Mouse (Mus musculus) forebrain, embryonic 15.5 days (tissue): ENCODE data around the gene Pak6. TPM values are rescaled to one million over a fixed set of nuclear protein-coding genes. Genes with fewer than 3 reads are reported as not detected.

Experiments
- ATAC-seq: fragments of 200-750 bp; cut with Nextera tagmentation; replicated peaks from 2 replicates; pipeline ENCODE4 v1.8.0; 2017; ENCODE audit warnings: mild to moderate bottlenecking, moderate TSS enrichment, moderate library complexity
- H3K27ac ChIP-seq: fragments of 300-500 bp; sonication (generic); replicated peaks from 2 replicates; pipeline ENCODE4 v1.5.1; 2015; ENCODE audit warnings: mild to moderate bottlenecking, inconsistent platforms
- H3K27me3 ChIP-seq: fragments of 300-500 bp; sonication (generic); 2 replicates; pipeline ENCODE4 v1.6.1; 2015; ENCODE audit warnings: inconsistent platforms
- H3K36me3 ChIP-seq: fragments of 300-500 bp; sonication (generic); 2 replicates; pipeline ENCODE4 v1.6.1; 2015; ENCODE audit warnings: mild to moderate bottlenecking, inconsistent platforms
- H3K4me1 ChIP-seq: fragments of 300-500 bp; sonication (generic); 2 replicates; pipeline ENCODE4 v1.6.1; 2015; ENCODE audit warnings: inconsistent platforms
- H3K4me2 ChIP-seq: fragments of 300-500 bp; sonication (generic); replicated peaks from 2 replicates; pipeline ENCODE4 v1.6.1; 2015; ENCODE audit warnings: mild to moderate bottlenecking, inconsistent platforms
- H3K4me3 ChIP-seq: fragments of 300-500 bp; sonication (generic); 2 replicates; pipeline ENCODE4 v1.5.1; 2015; ENCODE audit warnings: mild to moderate bottlenecking, inconsistent platforms
- H3K9ac ChIP-seq: fragments of 300-500 bp; sonication (generic); replicated peaks from 2 replicates; pipeline ENCODE4 v1.6.1; 2015; ENCODE audit warnings: mild to moderate bottlenecking, inconsistent platforms
- H3K9me3 ChIP-seq: fragments of 300-500 bp; sonication (generic); 2 replicates; pipeline ENCODE4 v1.6.1; 2016; ENCODE audit warnings: inconsistent platforms
- WGBS: fragments of 180-500 bp; shearing (Covaris S2); methylation state at CpG from one replicate; pipeline ENCODE4 v1.1.7; 2015; ENCODE audit warnings: mixed read lengths; 5-methylcytosine and 5-hydroxymethylcytosine counted together
- polyA plus RNA-seq: library from polyadenylated mRNA; unstranded; fragments of >200 nt; fragmentation: Nextera tagmentation; extraction: Ambion mirVana; gene quantifications from 2 replicates; pipeline ENCODE4 v1.2.1, GENCODE M21; 2015

The Pak6 gene
- polyA plus RNA-seq = 27.8 and 29.2 TPM in 2 replicates

- Histone ChIP-seq H3K4me3 (peak within 1 kb of the TSS; percentile 54), H3K36me3 (no peaks in the 10 kb centered on the region), H3K27me3 (no peaks in the 10 kb centered on the region), H3K4me2 (peak within 1 kb of the TSS; percentile 70), H3K9me3 (no peaks in the 10 kb centered on the region), H3K27ac (peak within 1 kb of the TSS; percentile 66), H3K4me1 (peaks cover 56% of the 10 kb centered on the region), H3K9ac (peak within 1 kb of the TSS; percentile 60)
- 1% methylated on average over 37 of the region's 37 CpGs for WGBS
- ATAC-seq = peak; percentile 62
Measured at GRCm38 (mm10) chr2:118662902-118663803, at the start of gene Pak6. Gene Pak6, plus strand, starts transcription at chr2:118663303.

DNA sequence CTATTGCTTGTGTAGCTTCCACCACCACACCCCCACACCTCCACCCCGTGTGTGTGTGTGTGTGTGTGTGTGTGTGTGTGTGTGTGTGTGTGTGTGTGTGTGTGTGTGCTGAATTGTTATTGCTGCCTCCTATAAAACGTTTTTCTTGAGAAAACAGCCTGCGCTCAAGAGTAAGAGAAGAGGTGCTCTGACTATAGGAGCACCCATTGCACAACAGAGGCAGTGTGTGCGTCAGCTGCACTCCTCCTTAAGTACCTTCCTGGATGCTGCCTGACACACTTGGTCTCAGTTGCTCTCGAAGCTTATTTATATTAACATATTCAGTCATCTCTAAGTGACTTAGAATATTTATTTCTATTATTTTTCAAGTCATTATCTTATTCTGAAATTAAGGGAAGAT, 45.1 kb upstream of the Pak6 start:
- no peak for ATAC-seq
- H3K27ac ChIP-seq = no peak overlapping the region
- H3K4me1 ChIP-seq = no peaks in the 10 kb centered on the region
- peaks cover 30% of the 10 kb centered on the region for H3K36me3 ChIP-seq
- H3K9ac ChIP-seq = no peak overlapping the region
- no peaks in the 10 kb centered on the region for H3K27me3 ChIP-seq
- no peak overlapping the region for H3K4me2 ChIP-seq
- H3K9me3 ChIP-seq = no peaks in the 10 kb centered on the region
- no peak overlapping the region for H3K4me3 ChIP-seq
- 95% methylated on average over 5 of the region's 5 CpGs for WGBS

- Histone ChIP-seq H3K27me3 (no peaks in the 10 kb centered on the region), H3K27ac (no peak overlapping the region), H3K36me3 (peaks cover 31% of the 10 kb centered on the region), H3K9me3 (no peaks in the 10 kb centered on the region), H3K9ac (no peak overlapping the region), H3K4me3 (no peak overlapping the region), H3K4me1 (no peaks in the 10 kb centered on the region), H3K4me2 (no peak overlapping the region)
- WGBS = 69% methylated on average over 2 of the region's 2 CpGs
- ATAC-seq = no peak
Measured at GRCm38 (mm10) chr2:118620101-118620500, 43.0 kb upstream of the Pak6 start.

DNA sequence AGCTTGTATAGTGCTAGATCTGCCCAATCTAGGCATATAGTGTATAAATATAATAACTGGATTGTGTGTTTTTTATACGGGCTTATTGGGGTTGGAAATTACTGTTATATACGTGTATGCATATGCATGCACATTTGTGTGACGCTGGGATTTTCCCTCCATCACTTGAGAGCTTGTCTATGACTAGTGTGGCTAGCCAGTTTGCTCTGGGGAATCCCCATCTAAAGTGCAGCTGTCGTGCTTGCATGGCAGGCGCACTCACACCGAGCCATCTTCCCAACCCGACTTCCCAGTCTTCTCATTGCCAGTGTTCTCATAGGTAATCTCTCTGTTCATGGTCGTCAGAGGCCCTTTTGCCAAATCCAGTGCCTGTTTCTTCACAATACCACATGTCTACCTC, 42.5 kb upstream of the Pak6 start:
- Histone ChIP-seq H3K27me3 (no peaks in the 10 kb centered on the region), H3K4me1 (no peaks in the 10 kb centered on the region), H3K36me3 (peaks cover 28% of the 10 kb centered on the region), H3K4me3 (no peak overlapping the region), H3K9ac (no peak overlapping the region), H3K27ac (no peak overlapping the region), H3K9me3 (no peaks in the 10 kb centered on the region), H3K4me2 (no peak overlapping the region)
- no peak for ATAC-seq
- 90% methylated on average over 8 of the region's 8 CpGs for WGBS

- ATAC-seq = no peak
- Histone ChIP-seq H3K36me3 (peaks cover 23% of the 10 kb centered on the region), H3K4me1 (no peaks in the 10 kb centered on the region), H3K9me3 (no peaks in the 10 kb centered on the region), H3K27ac (no peak overlapping the region), H3K4me3 (no peak overlapping the region), H3K4me2 (no peak overlapping the region), H3K27me3 (no peaks in the 10 kb centered on the region), H3K9ac (no peak overlapping the region)
- 87% methylated on average over 6 of the region's 6 CpGs for WGBS
Measured at GRCm38 (mm10) chr2:118629276-118629675, 33.8 kb upstream of the Pak6 start.

DNA sequence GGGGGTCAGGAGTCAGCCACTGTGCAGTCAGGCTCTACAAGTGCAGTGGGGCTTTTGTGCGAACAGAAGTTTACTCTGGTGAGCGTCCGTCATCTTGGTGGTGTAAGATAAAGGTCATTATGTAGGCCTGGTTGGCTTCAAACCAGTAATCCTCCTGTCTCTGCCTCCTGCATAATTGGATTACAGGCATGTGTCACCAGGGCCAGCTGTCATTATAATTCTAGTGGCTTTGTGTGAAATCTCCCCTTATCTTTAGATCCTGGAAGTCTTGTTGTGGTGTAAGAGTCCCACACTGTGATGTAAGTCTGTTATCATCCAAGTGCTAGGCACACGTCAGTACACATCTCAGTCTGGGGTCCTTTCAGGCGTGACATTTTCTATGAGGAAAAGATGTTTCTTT, 29.7 kb upstream of the Pak6 start:
- 45% methylated on average over 5 of the region's 5 CpGs for WGBS
- no peak overlapping the region for H3K4me2 ChIP-seq
- no peak overlapping the region for H3K27ac ChIP-seq
- no peaks in the 10 kb centered on the region for H3K27me3 ChIP-seq
- H3K4me3 ChIP-seq = no peak overlapping the region
- no peaks in the 10 kb centered on the region for H3K4me1 ChIP-seq
- ATAC-seq = no peak
- peaks cover 26% of the 10 kb centered on the region for H3K36me3 ChIP-seq
- H3K9ac ChIP-seq = no peak overlapping the region
- no peaks in the 10 kb centered on the region for H3K9me3 ChIP-seq

GRCm38 (mm10) chr2:118637258-118637657, 25.8 kb upstream of the Pak6 start:
- Histone ChIP-seq H3K9ac (no peak overlapping the region), H3K4me3 (no peak overlapping the region), H3K27me3 (no peaks in the 10 kb centered on the region), H3K4me2 (no peak overlapping the region), H3K9me3 (no peaks in the 10 kb centered on the region), H3K27ac (no peak overlapping the region), H3K36me3 (peaks cover 16% of the 10 kb centered on the region), H3K4me1 (no peaks in the 10 kb centered on the region)
- no peak for ATAC-seq
- WGBS = 83% methylated on average over 5 of the region's 5 CpGs

DNA sequence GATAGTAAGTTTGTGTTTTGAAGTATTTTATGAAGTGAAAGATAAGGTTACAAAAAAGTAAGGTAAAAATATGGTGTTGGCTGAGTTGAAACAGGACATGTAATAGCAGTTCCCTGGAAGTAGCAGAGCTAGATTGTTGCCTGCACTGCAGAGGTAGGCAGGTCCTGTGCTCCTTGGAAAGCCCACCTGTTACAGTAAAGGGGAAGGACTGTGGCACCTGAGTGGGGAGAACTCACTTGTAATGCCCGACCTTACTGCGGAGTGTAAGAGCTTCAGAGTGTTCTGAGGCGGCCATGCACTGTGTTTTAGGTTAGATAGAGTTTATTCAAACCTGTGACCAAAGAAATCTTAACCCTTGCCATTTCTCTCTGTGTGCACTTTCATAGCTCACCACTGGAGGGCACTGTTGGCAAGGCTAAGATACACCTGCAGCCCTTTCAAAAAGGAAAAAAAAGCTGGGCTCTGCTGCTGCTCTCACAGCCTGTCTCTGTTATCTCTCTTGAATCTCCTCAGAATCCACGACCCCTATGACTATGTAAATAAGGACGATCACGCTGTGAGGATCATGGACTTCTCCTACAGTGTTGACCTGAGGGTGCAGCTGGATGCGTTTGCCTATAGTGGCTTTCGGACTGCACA, 25.1 kb upstream of the Pak6 start:
- peak; percentile 83 for ATAC-seq

GRCm38 (mm10) chr2:118638686-118639085, 24.4 kb upstream of the Pak6 start:
- 94% methylated on average over 8 of the region's 8 CpGs for WGBS
- no peak overlapping the region for H3K9ac ChIP-seq
- no peak for ATAC-seq
- H3K9me3 ChIP-seq = no peaks in the 10 kb centered on the region
- H3K27me3 ChIP-seq = no peaks in the 10 kb centered on the region
- H3K4me3 ChIP-seq = no peak overlapping the region
- H3K4me2 ChIP-seq = no peak overlapping the region
- no peaks in the 10 kb centered on the region for H3K4me1 ChIP-seq
- no peak overlapping the region for H3K27ac ChIP-seq
- H3K36me3 ChIP-seq = peaks cover 9% of the 10 kb centered on the region

More for the DNA sequence above, 25.1 kb upstream of the Pak6 start:
- H3K27ac ChIP-seq = no peak overlapping the region
- peaks cover 16% of the 10 kb centered on the region for H3K36me3 ChIP-seq
- H3K4me1 ChIP-seq = no peaks in the 10 kb centered on the region
- no peaks in the 10 kb centered on the region for H3K27me3 ChIP-seq
- no peak overlapping the region for H3K4me2 ChIP-seq
- WGBS = 45% methylated on average over 8 of the region's 8 CpGs
- no peak overlapping the region for H3K9ac ChIP-seq
- H3K9me3 ChIP-seq = no peaks in the 10 kb centered on the region
- no peak overlapping the region for H3K4me3 ChIP-seq

DNA sequence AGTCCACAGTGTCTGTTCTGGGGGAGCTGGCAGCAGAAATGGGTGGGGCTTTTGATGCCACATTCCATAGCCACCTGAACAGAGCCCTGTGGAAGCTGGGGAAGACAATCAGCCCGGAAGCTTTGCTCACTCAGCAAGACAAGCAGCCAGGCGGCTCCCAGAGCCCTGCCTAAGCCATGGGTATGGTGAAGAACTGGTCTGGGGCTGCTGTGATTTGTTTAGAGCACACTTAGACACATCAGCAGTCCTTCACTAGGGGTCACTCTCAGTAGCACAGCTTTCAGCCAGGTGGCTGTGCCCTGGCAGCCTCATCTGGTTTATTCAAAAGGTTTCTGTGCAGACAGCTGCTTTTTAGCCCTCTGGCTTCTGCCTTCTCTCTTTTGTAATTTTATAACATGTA, 22.0 kb upstream of the Pak6 start:
- Histone ChIP-seq H3K4me2 (no peak overlapping the region), H3K9me3 (no peaks in the 10 kb centered on the region), H3K4me1 (no peaks in the 10 kb centered on the region), H3K4me3 (no peak overlapping the region), H3K27me3 (no peaks in the 10 kb centered on the region), H3K9ac (no peak overlapping the region), H3K36me3 (peaks cover 4% of the 10 kb centered on the region), H3K27ac (no peak overlapping the region)
- WGBS = 65% methylated on average over 2 of the region's 2 CpGs
- ATAC-seq = no peak

GRCm38 (mm10) chr2:118642431-118642830, 20.7 kb upstream of the Pak6 start:
- Histone ChIP-seq H3K9ac (no peak overlapping the region), H3K27me3 (no peaks in the 10 kb centered on the region), H3K4me3 (no peak overlapping the region), H3K36me3 (no peaks in the 10 kb centered on the region; the same call in 1 of the 2 replicates), H3K27ac (no peak overlapping the region), H3K4me2 (no peak overlapping the region), H3K9me3 (no peaks in the 10 kb centered on the region), H3K4me1 (no peaks in the 10 kb centered on the region)
- 82% methylated on average over 3 of the region's 3 CpGs for WGBS
- no peak for ATAC-seq

GRCm38 (mm10) chr2:118642942-118643341, 20.2 kb upstream of the Pak6 start:
- 71% methylated on average over 3 of the region's 3 CpGs for WGBS
- Histone ChIP-seq H3K27ac (no peak overlapping the region), H3K9me3 (no peaks in the 10 kb centered on the region), H3K4me2 (no peak overlapping the region), H3K36me3 (no peaks in the 10 kb centered on the region; the same call in 1 of the 2 replicates), H3K4me1 (no peaks in the 10 kb centered on the region), H3K4me3 (no peak overlapping the region), H3K27me3 (no peaks in the 10 kb centered on the region), H3K9ac (no peak overlapping the region)
- ATAC-seq = no peak
